Mouse (Mus musculus) megakaryocyte, embryonic 14.5 days (primary cell): Measurements from ENCODE around the gene Cbfa2t3.

Experiments used
- FLI1 ChIP-seq: IDR thresholded peaks from 2 replicates; pipeline ENCODE4 v1.6.1; 2012; ENCODE audit warnings: low read length, inconsistent platforms, mixed read lengths
- GATA1 ChIP-seq: IDR thresholded peaks from 3 replicates; pipeline ENCODE4 v1.6.1; 2012; ENCODE audit warnings: mixed read lengths, low read length, inconsistent platforms, borderline replicate concordance

- TF ChIP-seq GATA1 (no peak), FLI1 (no peak)
These were observed 10.6 kb upstream of the Cbfa2t3 start for GRCm38 (mm10) chr8:122709340-122710111.
